Mouse (Mus musculus) midbrain, embryonic 14.5 days (tissue): Measurements from ENCODE around the gene Slc25a25. TPM values are rescaled to one million over a fixed set of nuclear protein-coding genes. Genes with fewer than 3 reads are reported as not detected.

Experiments used
- ATAC-seq: fragments of 200-750 bp; cut with Nextera tagmentation; 2 replicates; pipeline ENCODE4 v1.8.0; 2017; ENCODE audit warnings: moderate number of reproducible peaks, moderate library complexity; ENCODE audit not compliant: low FRiP score, low TSS enrichment
- DNase-seq: peaks from one replicate; pipeline ENCODE4 v3.0.0-alpha.2; 2015
- H3K27ac ChIP-seq: fragments of 300-500 bp; sonication (generic); replicated peaks from 2 replicates; pipeline ENCODE4 v1.5.1; 2014; ENCODE audit warnings: mild to moderate bottlenecking, low read depth, low read length, moderate library complexity
- H3K27me3 ChIP-seq: fragments of 300-500 bp; sonication (generic); 2 replicates; pipeline ENCODE4 v1.6.1; 2014; ENCODE audit warnings: low read length, control low read depth, mixed read lengths; ENCODE audit not compliant: control insufficient read depth, insufficient read depth
- H3K36me3 ChIP-seq: fragments of 300-500 bp; sonication (generic); 2 replicates; pipeline ENCODE4 v1.6.1; 2014; ENCODE audit warnings: low read length, control low read depth; ENCODE audit not compliant: control insufficient read depth, insufficient read depth
- H3K4me1 ChIP-seq: fragments of 300-500 bp; sonication (generic); 2 replicates; pipeline ENCODE4 v1.6.1; 2014; ENCODE audit warnings: mild to moderate bottlenecking, antibody characterized with exemption, low read length, control low read depth; ENCODE audit not compliant: control insufficient read depth, insufficient read depth
- H3K4me2 ChIP-seq: fragments of 300-500 bp; sonication (generic); 2 replicates; pipeline ENCODE4 v1.6.1; 2014; ENCODE audit warnings: mild to moderate bottlenecking, low read length, moderate library complexity
- H3K4me3 ChIP-seq: fragments of 300-500 bp; sonication (generic); replicated peaks from 2 replicates; pipeline ENCODE4 v1.5.1; 2014; ENCODE audit warnings: low read depth, low read length
- H3K9ac ChIP-seq: fragments of 300-500 bp; sonication (generic); replicated peaks from 2 replicates; pipeline ENCODE4 v1.6.1; 2014; ENCODE audit warnings: mild to moderate bottlenecking, low read length, moderate library complexity
- H3K9me3 ChIP-seq: fragments of 300-500 bp; sonication (generic); 2 replicates; pipeline ENCODE4 v1.6.1; 2016; ENCODE audit warnings: low read length, control low read depth, mixed read lengths; ENCODE audit not compliant: control insufficient read depth
- WGBS: fragments of 180-500 bp; shearing (Covaris S2); extraction: QIAGEN DNeasy Blood & Tissue Kit; methylation state at CpG from one replicate; pipeline ENCODE4 v1.1.7; 2014; 5-methylcytosine and 5-hydroxymethylcytosine counted together
- polyA plus RNA-seq: library from polyadenylated mRNA; unstranded; fragments of >200 nt; fragmentation: Nextera tagmentation; extraction: Ambion mirVana; gene quantifications from 2 replicates; pipeline ENCODE4 v1.2.1, GENCODE M21; 2014

Slc25a25 gene
- polyA plus RNA-seq, 1 experiment from 2014 or later, result 41.5 TPM

- ATAC-seq, result no peak
- Histone ChIP-seq H3K4me1 (no peaks in the 10 kb centered on the region), H3K27me3 (no peaks in the 10 kb centered on the region), H3K27ac (no peak overlapping the region), H3K36me3 (peaks cover 6% of the 10 kb centered on the region; the same call in 1 of the 2 replicates), H3K4me3 (no peak overlapping the region), H3K9ac (no peak overlapping the region), H3K4me2 (no peak overlapping the region), H3K9me3 (no peaks in the 10 kb centered on the region)
- DNase-seq, result no peak
- WGBS, result 68% methylated on average over 25 of the region's 25 CpGs
Observed at GRCm38 (mm10) chr2:32408429-32409424, 42.5 kb downstream of the Slc25a25 start.

GRCm38 (mm10) chr2:32407144-32407824, 44.0 kb downstream of the Slc25a25 start:
- DNase-seq, result no peak
- no peak for ATAC-seq
- no peak overlapping the region for H3K4me2 ChIP-seq
- H3K4me1 ChIP-seq, result no peaks in the 10 kb centered on the region
- peaks cover 11% of the 10 kb centered on the region for H3K36me3 ChIP-seq
- no peak overlapping the region for H3K9ac ChIP-seq
- no peak overlapping the region for H3K27ac ChIP-seq
- no peaks in the 10 kb centered on the region for H3K9me3 ChIP-seq
- no peaks in the 10 kb centered on the region for H3K27me3 ChIP-seq
- H3K4me3 ChIP-seq, result no peak overlapping the region
- 84% methylated on average over 7 of the region's 7 CpGs for WGBS

- DNase-seq (peak; percentile 98), ATAC-seq (no peak; the same call in 1 of the 2 replicates)
- no peak overlapping the region for H3K27ac ChIP-seq
- no peaks in the 10 kb centered on the region for H3K9me3 ChIP-seq
- no peak overlapping the region for H3K4me2 ChIP-seq
- H3K9ac ChIP-seq, result no peak overlapping the region
- 19% methylated on average over 2 of the region's 2 CpGs for WGBS
- H3K36me3 ChIP-seq, result peaks cover 35% of the 10 kb centered on the region
- H3K4me1 ChIP-seq, result no peaks in the 10 kb centered on the region
- H3K4me3 ChIP-seq, result no peak overlapping the region
- no peaks in the 10 kb centered on the region for H3K27me3 ChIP-seq
Observed at GRCm38 (mm10) chr2:32404663-32405062, 46.6 kb downstream of the Slc25a25 start.

GRCm38 (mm10) chr2:32396695-32397094, 54.5 kb downstream of the Slc25a25 start:
- H3K4me1 ChIP-seq, result peaks cover 13% of the 10 kb centered on the region
- WGBS, result under 1% methylated on average over 15 of the region's 15 CpGs
- no peak for ATAC-seq

GRCm38 (mm10) chr2:32395946-32396621, 55.2 kb downstream of the Slc25a25 start:
- H3K9me3 ChIP-seq, result no peaks in the 10 kb centered on the region
- under 1% methylated on average over 59 of the region's 59 CpGs for WGBS
- DNase-seq, result peak; percentile 96
- peaks cover 12% of the 10 kb centered on the region for H3K36me3 ChIP-seq
- no peaks in the 10 kb centered on the region for H3K27me3 ChIP-seq
- H3K4me2 ChIP-seq, result peak overlapping the region; percentile 89
- peak overlapping the region; percentile 97 for H3K4me3 ChIP-seq
- peak overlapping the region; percentile 91 for H3K27ac ChIP-seq
- peak; percentile 94 for ATAC-seq
- H3K4me1 ChIP-seq, result peaks cover 13% of the 10 kb centered on the region
- peak overlapping the region; percentile 80 for H3K9ac ChIP-seq

More at GRCm38 (mm10) chr2:32396695-32397094, 54.5 kb downstream of the Slc25a25 start:
- H3K9ac ChIP-seq, result peak overlapping the region; percentile 80
- no peaks in the 10 kb centered on the region for H3K27me3 ChIP-seq
- no peaks in the 10 kb centered on the region for H3K9me3 ChIP-seq
- peak overlapping the region; percentile 97 for H3K4me3 ChIP-seq
- peak; percentile 15 for DNase-seq
- H3K4me2 ChIP-seq, result peak overlapping the region; percentile 89
- peaks cover 18% of the 10 kb centered on the region for H3K36me3 ChIP-seq
- peak overlapping the region; percentile 91 for H3K27ac ChIP-seq

GRCm38 (mm10) chr2:32395484-32395945, 55.7 kb downstream of the Slc25a25 start, which contains the start of gene Ptges2:
Gene Ptges2, plus strand, starts transcription at chr2:32395896.
- DNase-seq (peak; percentile 94), ATAC-seq (peak; percentile 91)
- no peaks in the 10 kb centered on the region for H3K9me3 ChIP-seq
- H3K27me3 ChIP-seq, result no peaks in the 10 kb centered on the region
- peaks cover 7% of the 10 kb centered on the region for H3K36me3 ChIP-seq
- H3K4me1 ChIP-seq, result peaks cover 13% of the 10 kb centered on the region
- under 1% methylated on average over 31 of the region's 31 CpGs for WGBS
- peak within 1 kb of the TSS; percentile 97 for H3K4me3 ChIP-seq
- peak within 1 kb of the TSS; percentile 80 for H3K9ac ChIP-seq
- H3K27ac ChIP-seq, result peak within 1 kb of the TSS; percentile 91
- peak within 1 kb of the TSS; percentile 89 for H3K4me2 ChIP-seq

- peak; percentile 59 for DNase-seq
- H3K9me3 ChIP-seq, result no peaks in the 10 kb centered on the region
- peak overlapping the region; percentile 97 for H3K4me3 ChIP-seq
- H3K36me3 ChIP-seq, result peaks cover 3% of the 10 kb centered on the region; the same call in 1 of the 2 replicates
- H3K27me3 ChIP-seq, result no peaks in the 10 kb centered on the region
- H3K4me2 ChIP-seq, result peak overlapping the region; percentile 89
- peak overlapping the region; percentile 80 for H3K9ac ChIP-seq
- 3% methylated on average over 8 of the region's 8 CpGs for WGBS
- ATAC-seq, result no peak
- peak overlapping the region; percentile 91 for H3K27ac ChIP-seq
- H3K4me1 ChIP-seq, result peaks cover 13% of the 10 kb centered on the region
Observed at GRCm38 (mm10) chr2:32394973-32395372, 56.3 kb downstream of the Slc25a25 start.

GRCm38 (mm10) chr2:32392063-32392462, 59.2 kb downstream of the Slc25a25 start:
- Histone ChIP-seq H3K9ac (no peak overlapping the region), H3K4me2 (no peak overlapping the region), H3K4me1 (peaks cover 10% of the 10 kb centered on the region), H3K27me3 (no peaks in the 10 kb centered on the region), H3K27ac (no peak overlapping the region), H3K4me3 (no peak overlapping the region), H3K36me3 (no peaks in the 10 kb centered on the region), H3K9me3 (no peaks in the 10 kb centered on the region)
- no peak for DNase-seq
- 77% methylated on average over 5 of the region's 5 CpGs for WGBS
- ATAC-seq, result no peak
